Mouse (Mus musculus) kidney, embryonic 14.5 days (tissue): ENCODE data around the gene Cgnl1. TPM values are rescaled to one million over a fixed set of nuclear protein-coding genes. Genes with fewer than 3 reads are reported as not detected.

Experiments
- ATAC-seq: fragments of 200-750 bp; cut with Nextera tagmentation; 2 replicates; pipeline ENCODE4 v1.8.0; 2017; ENCODE audit warnings: moderate number of reproducible peaks, mild to moderate bottlenecking, moderate TSS enrichment, moderate library complexity; ENCODE audit not compliant: low FRiP score, low TSS enrichment
- H3K27ac ChIP-seq: fragments of 300-500 bp; sonication (generic); 2 replicates; pipeline ENCODE4 v1.5.1; 2014; ENCODE audit warnings: low read depth, mild to moderate bottlenecking, low read length, moderate library complexity, mixed read lengths
- H3K27me3 ChIP-seq: fragments of 300-500 bp; sonication (generic); 2 replicates; pipeline ENCODE4 v1.6.1; 2014; ENCODE audit warnings: mild to moderate bottlenecking, low read length; ENCODE audit not compliant: control insufficient read depth, insufficient read depth
- H3K36me3 ChIP-seq: fragments of 300-500 bp; sonication (generic); 2 replicates; pipeline ENCODE4 v1.6.1; 2014; ENCODE audit warnings: low read length, mixed read lengths; ENCODE audit not compliant: control insufficient read depth, insufficient read depth
- H3K4me1 ChIP-seq: fragments of 300-500 bp; sonication (generic); 2 replicates; pipeline ENCODE4 v1.6.1; 2014; ENCODE audit warnings: low read length, mixed read lengths; ENCODE audit not compliant: control insufficient read depth, insufficient read depth
- H3K4me2 ChIP-seq: fragments of 300-500 bp; sonication (generic); replicated peaks from 2 replicates; pipeline ENCODE4 v1.6.1; 2014; ENCODE audit warnings: low read depth, mild to moderate bottlenecking, low read length
- H3K4me3 ChIP-seq: fragments of 300-500 bp; sonication (generic); 2 replicates; pipeline ENCODE4 v1.5.1; 2014; ENCODE audit warnings: mild to moderate bottlenecking, low read length
- H3K9ac ChIP-seq: fragments of 300-500 bp; sonication (generic); 2 replicates; pipeline ENCODE4 v1.6.1; 2014; ENCODE audit warnings: low read depth, mild to moderate bottlenecking, low read length, moderate library complexity
- H3K9me3 ChIP-seq: fragments of 300-500 bp; sonication (generic); 2 replicates; pipeline ENCODE4 v1.6.1; 2016; ENCODE audit warnings: low read length; ENCODE audit not compliant: control insufficient read depth
- WGBS: fragments of 180-500 bp; shearing (Covaris S2); extraction: QIAGEN DNeasy Blood & Tissue Kit; methylation state at CpG from one replicate; pipeline ENCODE4 v1.1.7; 2014; 5-methylcytosine and 5-hydroxymethylcytosine counted together
- polyA plus RNA-seq: library from polyadenylated mRNA; unstranded; fragments of >200 nt; fragmentation: Nextera tagmentation; extraction: Ambion mirVana; gene quantifications from 2 replicates; pipeline ENCODE4 v1.2.1, GENCODE M21; 2014

The Cgnl1 gene
- polyA plus RNA-seq, 1 experiment from 2014 or later = 24.2 TPM

DNA sequence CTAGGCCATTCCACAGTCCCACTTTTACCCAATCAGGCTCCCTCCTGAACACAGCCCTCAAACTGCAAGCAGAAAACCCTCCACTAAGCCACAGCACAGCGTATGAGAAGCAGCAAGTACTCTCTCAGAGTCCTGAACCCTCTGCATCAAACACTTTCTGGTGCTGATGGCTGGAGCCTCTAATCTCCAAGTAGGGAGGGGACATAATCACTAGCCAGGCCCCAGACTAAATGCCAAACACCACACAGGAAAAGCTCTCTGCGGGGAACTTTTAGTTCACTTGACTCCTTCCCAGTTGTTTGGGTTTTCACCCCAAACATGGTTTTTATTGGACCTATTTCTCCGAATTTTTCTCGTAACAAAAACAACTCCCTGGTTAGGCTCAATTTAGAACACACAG is 25.0 kb downstream of the Cgnl1 start:
- peaks cover 12% of the 10 kb centered on the region for H3K4me1 ChIP-seq
- H3K27ac ChIP-seq = no peak overlapping the region

GRCm38 (mm10) chr9:71738081-71738930 is 33.1 kb downstream of the Cgnl1 start:
- Histone ChIP-seq H3K9ac (no peak overlapping the region), H3K27ac (no peak overlapping the region), H3K4me3 (no peak overlapping the region), H3K4me2 (no peak overlapping the region), H3K36me3 (no peaks in the 10 kb centered on the region), H3K4me1 (no peaks in the 10 kb centered on the region), H3K27me3 (no peaks in the 10 kb centered on the region), H3K9me3 (0 out of 2 replicates have a peak, but pooled peaks cover 4% of the 10 kb centered on the region)
- WGBS = 52% methylated on average over 12 of the region's 12 CpGs
- no peak for ATAC-seq

More for the DNA sequence above, 25.0 kb downstream of the Cgnl1 start:
- H3K9ac ChIP-seq = no peak overlapping the region
- WGBS = 50% methylated on average over 4 of the region's 4 CpGs
- no peaks in the 10 kb centered on the region for H3K27me3 ChIP-seq
- no peak for ATAC-seq
- H3K36me3 ChIP-seq = no peaks in the 10 kb centered on the region
- H3K9me3 ChIP-seq = no peaks in the 10 kb centered on the region
- H3K4me2 ChIP-seq = no peak overlapping the region
- H3K4me3 ChIP-seq = no peak overlapping the region

DNA sequence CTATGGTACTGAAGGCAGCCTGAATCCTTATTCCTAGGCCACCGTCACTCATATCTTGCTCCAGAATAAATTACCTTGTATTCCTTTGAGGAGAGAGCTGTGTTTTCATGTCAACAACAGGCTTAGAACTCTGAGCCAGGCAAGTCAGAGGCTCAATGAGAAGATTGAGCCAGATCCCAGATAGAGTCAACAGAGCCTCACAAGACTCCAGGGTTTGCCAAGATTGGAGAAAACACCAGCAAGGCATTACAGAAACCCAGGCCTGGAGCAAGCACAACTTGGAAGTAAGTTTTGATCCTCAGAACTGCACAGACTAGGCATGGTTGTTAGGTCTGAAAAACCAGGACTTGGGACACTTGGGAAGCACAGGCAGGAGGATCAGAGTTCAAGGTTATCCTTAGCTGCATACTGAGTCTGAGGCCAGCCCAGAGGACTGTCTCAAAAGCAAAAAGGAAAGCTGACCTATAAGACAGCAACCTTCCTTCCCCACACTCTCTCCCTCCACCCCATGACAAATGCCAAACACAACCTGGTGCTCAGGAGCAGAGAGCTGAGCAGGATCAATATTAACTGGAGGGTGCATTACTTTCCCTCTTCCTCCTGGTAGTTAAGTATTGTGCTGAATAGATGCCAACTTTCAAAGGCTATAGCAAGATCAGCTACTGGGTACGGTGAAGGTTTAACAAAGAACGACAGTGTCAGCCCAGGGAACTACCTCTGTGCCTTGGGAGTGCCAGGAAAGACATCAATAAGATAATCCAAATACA is 34.0 kb downstream of the Cgnl1 start:
- WGBS = 71% methylated on average over 3 of the region's 3 CpGs
- Histone ChIP-seq H3K27me3 (no peaks in the 10 kb centered on the region), H3K36me3 (no peaks in the 10 kb centered on the region), H3K4me1 (no peaks in the 10 kb centered on the region), H3K27ac (no peak overlapping the region), H3K4me2 (no peak overlapping the region), H3K4me3 (no peak overlapping the region), H3K9me3 (0 out of 2 replicates have a peak, but pooled peaks cover 4% of the 10 kb centered on the region), H3K9ac (no peak overlapping the region)
- no peak for ATAC-seq

DNA sequence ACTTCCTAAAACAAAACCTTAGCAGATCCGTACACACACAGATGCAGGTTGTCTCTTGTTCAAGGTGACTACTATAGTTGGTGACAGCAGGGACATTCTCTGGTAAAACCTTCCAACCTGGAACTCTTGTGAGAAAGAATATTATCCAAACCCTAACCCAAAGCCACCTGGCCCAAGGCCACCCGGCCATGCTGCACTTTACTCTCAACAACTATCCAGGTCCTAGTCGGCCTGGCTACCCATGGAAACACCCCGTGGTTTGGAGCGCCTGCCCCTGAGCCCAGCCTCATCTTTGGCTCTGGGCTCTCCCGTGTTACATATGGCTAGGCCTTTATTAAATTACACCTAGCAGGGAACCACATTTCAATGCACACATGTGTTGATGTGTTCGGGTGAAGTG is 35.5 kb downstream of the Cgnl1 start:
- Histone ChIP-seq H3K4me3 (no peak overlapping the region), H3K9me3 (0 out of 2 replicates have a peak, but pooled peaks cover 4% of the 10 kb centered on the region), H3K27me3 (no peaks in the 10 kb centered on the region), H3K4me1 (no peaks in the 10 kb centered on the region), H3K36me3 (no peaks in the 10 kb centered on the region), H3K9ac (no peak overlapping the region), H3K27ac (no peak overlapping the region), H3K4me2 (no peak overlapping the region)
- 91% methylated on average over 7 of the region's 7 CpGs for WGBS
- ATAC-seq = no peak

GRCm38 (mm10) chr9:71733559-71733958 is 37.8 kb downstream of the Cgnl1 start:
- no peak overlapping the region for H3K4me2 ChIP-seq
- H3K9ac ChIP-seq = no peak overlapping the region
- WGBS = 25% methylated on average over 2 of the region's 2 CpGs
- no peaks in the 10 kb centered on the region for H3K27me3 ChIP-seq
- 0 out of 2 replicates have a peak, but pooled peaks have one; percentile 49 for ATAC-seq
- no peaks in the 10 kb centered on the region for H3K36me3 ChIP-seq
- H3K4me3 ChIP-seq = no peak overlapping the region
- no peaks in the 10 kb centered on the region for H3K9me3 ChIP-seq
- no peaks in the 10 kb centered on the region for H3K4me1 ChIP-seq
- no peak overlapping the region for H3K27ac ChIP-seq

DNA sequence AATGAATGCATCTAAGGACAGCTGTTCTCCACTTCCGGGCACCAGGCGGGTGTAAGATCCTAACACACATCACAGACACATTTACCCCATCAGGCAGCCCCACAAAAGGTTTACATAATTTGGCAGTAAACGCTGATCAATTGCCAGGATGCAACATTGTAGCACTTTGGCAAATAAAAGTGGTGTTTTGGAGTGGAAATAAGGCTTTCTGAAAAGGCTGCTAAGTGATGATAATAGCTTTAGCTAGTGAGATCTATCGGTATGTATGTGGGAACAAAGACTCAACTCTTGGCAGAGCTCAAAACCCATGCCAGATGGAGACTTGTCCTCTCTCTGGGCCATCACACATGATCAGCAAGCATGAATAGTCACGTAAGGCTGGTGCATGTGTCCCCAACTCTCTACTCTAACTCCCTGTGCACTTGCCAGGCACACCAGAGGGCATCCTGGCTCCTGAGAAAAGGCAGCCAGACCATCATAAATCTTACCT is 42.5 kb downstream of the Cgnl1 start:
- peaks cover 16% of the 10 kb centered on the region; the same call in 1 of the 2 replicates for H3K36me3 ChIP-seq
- 84% methylated on average over 5 of the region's 5 CpGs for WGBS
- H3K4me3 ChIP-seq = no peak overlapping the region
- no peak overlapping the region for H3K4me2 ChIP-seq
- no peak overlapping the region for H3K9ac ChIP-seq
- no peaks in the 10 kb centered on the region for H3K27me3 ChIP-seq
- no peak for ATAC-seq
- H3K9me3 ChIP-seq = no peaks in the 10 kb centered on the region
- no peak overlapping the region for H3K27ac ChIP-seq
- H3K4me1 ChIP-seq = no peaks in the 10 kb centered on the region

DNA sequence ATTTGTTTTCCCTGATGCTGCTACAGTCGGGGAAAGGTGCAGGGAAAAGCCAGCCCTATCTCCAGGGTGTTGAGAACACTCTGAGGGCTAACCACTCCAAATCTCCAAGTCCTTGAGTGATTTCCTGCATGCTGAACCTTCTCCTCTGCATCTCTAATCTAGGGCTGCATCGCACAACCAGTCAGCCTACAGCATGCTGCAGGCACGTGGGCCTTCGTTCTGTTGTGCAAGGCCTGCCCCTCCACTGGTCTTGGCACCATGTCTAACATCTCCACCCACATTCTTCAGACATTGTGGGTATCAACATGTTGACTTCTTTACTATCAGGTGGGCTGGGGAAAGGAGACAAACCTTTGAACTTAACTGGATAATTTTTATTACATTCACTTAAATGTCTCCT is 44.2 kb downstream of the Cgnl1 start:
- Histone ChIP-seq H3K27me3 (no peaks in the 10 kb centered on the region), H3K36me3 (peaks cover 16% of the 10 kb centered on the region; the same call in 1 of the 2 replicates), H3K9me3 (no peaks in the 10 kb centered on the region), H3K27ac (no peak overlapping the region), H3K4me1 (no peaks in the 10 kb centered on the region), H3K4me2 (no peak overlapping the region), H3K4me3 (no peak overlapping the region), H3K9ac (no peak overlapping the region)
- WGBS = 78% methylated on average over 4 of the region's 4 CpGs
- ATAC-seq = no peak

DNA sequence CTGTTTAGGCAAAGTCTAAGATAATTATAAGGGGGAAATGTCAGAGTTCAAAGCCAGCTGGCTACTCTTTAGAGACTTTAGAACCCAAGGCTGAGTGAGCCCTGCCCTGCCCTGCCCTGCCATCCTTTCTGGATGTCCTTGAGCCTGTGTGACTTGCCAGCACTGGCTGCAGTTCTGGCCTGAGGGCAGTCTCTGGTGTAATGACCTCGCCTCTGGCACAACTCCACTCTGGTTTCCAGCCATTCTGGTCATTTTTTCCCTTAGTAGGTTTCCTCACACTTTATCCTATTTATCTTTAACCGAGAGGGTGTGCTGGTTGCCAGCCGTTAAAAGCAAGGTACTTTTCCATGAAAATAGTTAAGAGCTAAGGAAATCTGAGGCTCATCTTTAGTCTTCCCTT is 45.3 kb downstream of the Cgnl1 start:
- 84% methylated on average over 3 of the region's 3 CpGs for WGBS
- Histone ChIP-seq H3K4me1 (no peaks in the 10 kb centered on the region), H3K36me3 (peaks cover 16% of the 10 kb centered on the region; the same call in 1 of the 2 replicates)

GRCm38 (mm10) chr9:71722366-71722765 is 49.0 kb downstream of the Cgnl1 start:
- no peaks in the 10 kb centered on the region for H3K9me3 ChIP-seq
- H3K27ac ChIP-seq = no peak overlapping the region
- peaks cover 16% of the 10 kb centered on the region; the same call in 1 of the 2 replicates for H3K36me3 ChIP-seq
- no peak for ATAC-seq
- 74% methylated on average over 3 of the region's 3 CpGs for WGBS
- H3K9ac ChIP-seq = no peak overlapping the region
- H3K4me1 ChIP-seq = no peaks in the 10 kb centered on the region
- no peak overlapping the region for H3K4me3 ChIP-seq
- no peak overlapping the region for H3K4me2 ChIP-seq
- H3K27me3 ChIP-seq = no peaks in the 10 kb centered on the region

More for the DNA sequence above, 45.3 kb downstream of the Cgnl1 start:
- ATAC-seq = no peak
- H3K27me3 ChIP-seq = no peaks in the 10 kb centered on the region
- no peak overlapping the region for H3K4me2 ChIP-seq
- H3K4me3 ChIP-seq = no peak overlapping the region
- H3K27ac ChIP-seq = no peak overlapping the region
- H3K9me3 ChIP-seq = no peaks in the 10 kb centered on the region
- H3K9ac ChIP-seq = no peak overlapping the region
